Mouse (Mus musculus): ENCODE data around the gene Ppp1r11. TPM values are rescaled to one million over a fixed set of nuclear protein-coding genes. Genes with fewer than 3 reads are reported as not detected.

Ppp1r11 gene
- total RNA-seq, 2 experiments from 2014 or later = 52.2 to 57.7 TPM

- H3K4me3 ChIP-seq = no peak overlapping the region
- TF ChIP-seq CTCF (IDR thresholded peaks at IDR 0.05) = no peak
- H3K27ac ChIP-seq = no peak overlapping the region
- no peak for DNase-seq
- intact Hi-C loops (cut with DNase I) = no loop called here
Observed at GRCm38 (mm10) chr17:36899376-36899775, 52.2 kb downstream of the Ppp1r11 start.

Other genes with a start within 250 kb of the Ppp1r11 start
- not detected for gene H2-M10.5, start 178.8 kb downstream of the Ppp1r11 start, total RNA-seq (2021)
- not detected for gene H2-M10.6, start 139.6 kb downstream of the Ppp1r11 start, total RNA-seq (2021)
- gene Trim26, start 114.6 kb downstream of the Ppp1r11 start, total RNA-seq (2021) = 10 to 100 TPM; 18.9 to 23.5 TPM
- not detected for gene Trim15, start 84.5 kb downstream of the Ppp1r11 start, total RNA-seq (2021)
- gene Trim10, start 82.2 kb downstream of the Ppp1r11 start, total RNA-seq (2021) = not detected
- gene Trim40, start 61.6 kb downstream of the Ppp1r11 start, total RNA-seq (2021) = not detected
- gene Trim31, start 53.6 kb downstream of the Ppp1r11 start, total RNA-seq (2021) = not detected
- gene Rnf39, start 8.8 kb downstream of the Ppp1r11 start, total RNA-seq (2021) = under 1 TPM; 0.14 to 0.33 TPM
- gene Znrd1, start 6.8 kb upstream of the Ppp1r11 start, total RNA-seq (2021) = 10 to 100 TPM; 17.7 to 23.6 TPM
- 10 to 100 TPM; 18.2 to 22.4 TPM for gene Znrd1as, start 6.9 kb upstream of the Ppp1r11 start, total RNA-seq (2021)
- under 1 TPM in 1 of 2 experiments, not detected in 1; 0.45 TPM for gene 2410137M14Rik, start 29.5 kb upstream of the Ppp1r11 start, total RNA-seq (2021)
- under 1 TPM in 1 of 2 experiments, not detected in 1; 0.10 TPM for gene H2-M5, start 37.8 kb upstream of the Ppp1r11 start, total RNA-seq (2021)
- gene Zfp57, start 49.4 kb upstream of the Ppp1r11 start, total RNA-seq (2021) = 1 to 10 TPM in 1 of 2 experiments, under 1 TPM in 1; 0.23 to 1.3 TPM
- not detected for gene Mog, start 71.7 kb upstream of the Ppp1r11 start, total RNA-seq (2021)
- gene Gabbr1, start 94.2 kb upstream of the Ppp1r11 start, total RNA-seq (2021) = 1 to 10 TPM; 8.5 to 9.1 TPM
- gene Olfr90, start 136.8 kb upstream of the Ppp1r11 start, total RNA-seq (2021) = not detected
- gene Olfr91, start 146.5 kb upstream of the Ppp1r11 start, total RNA-seq (2021) = not detected
- not detected for gene Olfr92, start 168.3 kb upstream of the Ppp1r11 start, total RNA-seq (2021)
- gene Olfr93, start 209.8 kb upstream of the Ppp1r11 start, total RNA-seq (2021) = not detected
- not detected for gene Ubd, start 242.2 kb upstream of the Ppp1r11 start, total RNA-seq (2021)
- not detected for gene Olfr94, start 249.3 kb upstream of the Ppp1r11 start, total RNA-seq (2021)

Measured in gastrocnemius, adult 2 months (tissue).